Mouse (Mus musculus) hindbrain, postnatal 0 days (tissue): Measurements from ENCODE around the gene Mif4gd. TPM values are rescaled to one million over a fixed set of nuclear protein-coding genes. Genes with fewer than 3 reads are reported as not detected.

ENCODE experiments used
- ATAC-seq: fragments of 200-750 bp; cut with Nextera tagmentation; 2 replicates; pipeline ENCODE4 v1.8.0; 2017; ENCODE audit warnings: mild to moderate bottlenecking, moderate TSS enrichment, moderate library complexity
- DNase-seq: peaks from one replicate; pipeline ENCODE4 v3.0.0-alpha.2; 2015; ENCODE audit warnings: low spot score
- H3K27ac ChIP-seq: fragments of 300-500 bp; sonication (generic); 2 replicates; pipeline ENCODE4 v1.5.1; 2014; ENCODE audit warnings: mild to moderate bottlenecking
- H3K27me3 ChIP-seq: fragments of 300-500 bp; sonication (generic); 2 replicates; pipeline ENCODE4 v1.6.1; 2014; ENCODE audit warnings: low read length, mixed read lengths; ENCODE audit not compliant: insufficient read depth
- H3K36me3 ChIP-seq: fragments of 300-500 bp; sonication (generic); 2 replicates; pipeline ENCODE4 v1.6.1; 2014; ENCODE audit warnings: low read length, mixed read lengths; ENCODE audit not compliant: insufficient read depth
- H3K4me1 ChIP-seq: fragments of 300-500 bp; sonication (generic); 2 replicates; pipeline ENCODE4 v1.6.1; 2014; ENCODE audit warnings: antibody characterized with exemption, low read length, mixed read lengths; ENCODE audit not compliant: insufficient read depth
- H3K4me2 ChIP-seq: fragments of 300-500 bp; sonication (generic); 2 replicates; pipeline ENCODE4 v1.6.1; 2014; ENCODE audit warnings: low read depth, mild to moderate bottlenecking, low read length, moderate library complexity, mixed read lengths
- H3K4me3 ChIP-seq: fragments of 300-500 bp; sonication (generic); 2 replicates; pipeline ENCODE4 v1.5.1; 2014; ENCODE audit warnings: low read length
- H3K9ac ChIP-seq: fragments of 300-500 bp; sonication (generic); replicated peaks from 2 replicates; pipeline ENCODE4 v1.6.1; 2014; ENCODE audit warnings: mild to moderate bottlenecking, low read length, moderate library complexity, mixed read lengths
- H3K9me3 ChIP-seq: fragments of 300-500 bp; sonication (generic); 2 replicates; pipeline ENCODE4 v1.6.1; 2016; ENCODE audit warnings: low read length, mixed read lengths
- CTCF ChIP-seq: IDR thresholded peaks from 2 replicates; pipeline ENCODE4 v1.5.1; 2016; ENCODE audit warnings: antibody characterized with exemption, control low read depth, low read depth
- WGBS: fragments of 180-500 bp; shearing (Covaris S2); extraction: QIAGEN DNeasy Blood & Tissue Kit; methylation state at CpG from one replicate; pipeline ENCODE4 v1.1.7; 2014; 5-methylcytosine and 5-hydroxymethylcytosine counted together
- polyA plus RNA-seq: library from polyadenylated mRNA; unstranded; fragments of >200 nt; fragmentation: Nextera tagmentation; extraction: Ambion mirVana; gene quantifications from 2 replicates; pipeline ENCODE4 v1.2.1, GENCODE M21; 2015
- total RNA-seq: library from RNA; depleted of rRNA; stranded (reverse); fragments of >200 nt; gene quantifications from 2 replicates; pipeline ENCODE4 v1.2.3, GENCODE M21; 2014

The Mif4gd gene
- total and polyA plus RNA-seq, 2 experiments from 2014 or later = 16.7 to 19.2 TPM

DNA sequence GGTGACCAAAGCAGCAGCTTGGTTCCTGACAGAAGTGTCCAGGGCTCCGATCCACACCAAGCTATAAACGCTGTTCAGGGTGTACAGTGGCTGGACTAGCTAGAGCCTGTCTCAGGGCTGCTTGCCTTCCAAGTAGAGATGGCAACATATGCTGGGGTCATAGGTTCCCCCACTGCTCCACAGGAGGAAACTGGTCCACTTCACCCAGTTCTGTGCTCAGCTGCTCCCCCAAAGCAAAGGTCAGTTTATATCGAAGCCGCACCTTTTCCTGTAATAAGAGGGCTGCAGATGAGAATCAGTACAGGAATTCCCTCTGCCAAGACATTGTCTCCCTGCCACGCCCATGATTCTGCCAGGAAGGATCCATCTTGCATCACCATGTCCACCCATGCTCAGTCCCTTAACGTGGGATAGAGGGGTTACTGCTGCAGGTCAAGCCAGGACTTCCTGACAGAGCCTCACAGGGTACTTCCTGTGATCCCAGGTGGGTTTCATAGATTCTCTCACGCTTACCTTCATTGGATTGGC lies 27.1 kb downstream of the Mif4gd start:
- Histone ChIP-seq H3K27me3 (no peaks in the 10 kb centered on the region), H3K9ac (no peak overlapping the region), H3K36me3 (peaks cover 86% of the 10 kb centered on the region), H3K4me1 (no peaks in the 10 kb centered on the region), H3K4me3 (no peak overlapping the region), H3K27ac (no peak overlapping the region), H3K9me3 (no peaks in the 10 kb centered on the region), H3K4me2 (no peak overlapping the region)
- no peak for TF ChIP-seq CTCF
- WGBS = 87% methylated on average over 7 of the region's 7 CpGs
- no peak for ATAC-seq
- no peak for DNase-seq

DNA sequence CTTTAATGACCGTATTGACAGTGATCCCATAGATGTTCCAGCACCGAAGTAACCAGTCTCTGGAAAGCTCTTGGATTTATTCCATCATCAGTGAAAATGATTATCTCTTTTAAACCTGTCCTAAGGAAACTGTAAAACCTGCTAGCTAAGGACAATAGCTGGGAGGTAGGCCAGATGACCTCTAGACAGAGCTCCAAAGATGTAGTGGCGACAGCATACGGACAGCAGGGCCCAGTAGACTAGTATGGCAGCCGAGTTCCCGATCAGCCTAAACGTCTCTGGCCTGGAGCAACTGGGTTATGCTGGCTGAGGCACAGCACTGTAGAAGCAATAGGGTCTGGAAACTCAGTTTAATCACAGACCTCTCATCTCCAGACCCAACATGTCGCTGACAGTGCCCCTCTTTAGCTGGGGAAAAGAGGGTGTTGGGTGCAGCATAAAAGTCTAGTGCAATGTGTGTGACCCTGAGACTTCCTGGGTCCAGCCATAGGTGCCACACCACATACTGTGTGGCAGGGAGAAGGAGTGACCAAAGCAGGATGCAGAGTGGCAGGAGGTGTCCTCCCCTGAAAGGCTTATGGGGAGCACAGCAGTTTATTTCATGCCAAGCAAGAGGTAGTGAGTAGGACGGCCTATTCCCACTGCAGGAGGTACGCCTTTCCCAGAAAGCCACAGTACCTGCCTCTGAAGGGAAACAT lies 28.2 kb downstream of the Mif4gd start:
- no peak overlapping the region for H3K9ac ChIP-seq
- no peak overlapping the region for H3K4me2 ChIP-seq
- no peak overlapping the region for H3K4me3 ChIP-seq
- no peak for TF ChIP-seq CTCF
- H3K27me3 ChIP-seq = no peaks in the 10 kb centered on the region
- H3K36me3 ChIP-seq = peaks cover 84% of the 10 kb centered on the region
- ATAC-seq = no peak
- no peaks in the 10 kb centered on the region for H3K9me3 ChIP-seq
- 0 out of 2 replicates have a peak overlapping the region, but pooled peaks have one; percentile 7 for H3K27ac ChIP-seq
- no peaks in the 10 kb centered on the region for H3K4me1 ChIP-seq
- 84% methylated on average over 10 of the region's 10 CpGs for WGBS
- DNase-seq = no peak

DNA sequence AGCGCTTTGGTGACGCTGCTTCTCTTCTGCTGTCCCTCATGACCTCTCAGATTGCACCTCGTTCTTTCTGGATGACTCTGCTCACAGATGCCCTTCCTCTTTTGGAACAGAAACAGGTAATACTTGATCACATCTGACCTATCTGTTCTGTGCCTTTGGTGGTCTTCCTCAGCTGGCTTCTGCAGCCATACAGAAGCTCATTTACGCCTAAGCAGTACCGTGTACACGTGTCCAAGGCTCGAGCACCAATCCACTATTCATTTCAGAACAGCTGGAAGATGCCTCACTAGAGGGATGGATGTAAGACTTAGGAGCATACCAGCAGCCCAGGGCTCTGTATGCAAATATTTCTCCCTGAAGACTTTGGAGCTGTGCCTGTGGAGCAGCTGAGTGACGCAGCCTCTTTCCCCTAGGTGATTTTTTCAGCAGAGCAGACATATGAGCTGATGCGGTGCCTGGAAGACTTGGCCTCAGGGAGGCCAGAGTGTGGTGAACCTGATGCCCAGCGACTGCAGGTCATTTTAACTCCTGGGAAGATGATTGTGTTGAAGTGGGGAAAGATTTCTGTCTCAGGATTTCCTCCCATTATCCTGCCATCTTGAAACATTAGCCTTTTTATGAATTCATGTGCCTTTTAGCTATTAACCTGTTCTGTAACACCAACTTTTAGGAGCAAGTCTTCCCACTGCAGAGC lies 29.7 kb downstream of the Mif4gd start:
- no peaks in the 10 kb centered on the region for H3K27me3 ChIP-seq
- H3K36me3 ChIP-seq = peaks cover 84% of the 10 kb centered on the region
- peak overlapping the region; percentile 13; the same call in 1 of the 2 replicates for H3K27ac ChIP-seq
- no peak overlapping the region for H3K4me3 ChIP-seq
- no peaks in the 10 kb centered on the region for H3K9me3 ChIP-seq
- ATAC-seq (no peak), DNase-seq (no peak)
- 74% methylated on average over 10 of the region's 10 CpGs for WGBS
- no peaks in the 10 kb centered on the region for H3K4me1 ChIP-seq
- H3K9ac ChIP-seq = no peak overlapping the region
- no peak for TF ChIP-seq CTCF
- H3K4me2 ChIP-seq = no peak overlapping the region

DNA sequence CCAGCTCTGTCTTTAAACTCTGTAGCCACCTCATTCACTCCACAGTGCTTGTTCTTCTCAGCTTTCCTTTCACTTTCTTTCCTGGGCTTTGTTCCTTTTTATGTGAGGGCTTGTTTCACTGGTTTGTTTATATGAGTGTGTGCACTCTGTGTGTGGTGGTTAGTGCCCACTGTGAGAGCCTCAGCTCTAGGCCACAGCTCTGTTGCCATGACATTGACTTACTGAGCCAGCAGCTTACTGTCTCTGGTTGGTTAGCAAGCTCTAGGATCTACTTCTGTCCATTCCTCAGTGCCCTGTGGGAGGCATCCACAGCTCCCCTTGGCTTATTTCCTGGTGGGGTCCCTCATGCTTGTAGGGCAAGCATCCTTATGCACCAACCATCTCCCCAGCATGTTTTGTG lies 33.7 kb downstream of the Mif4gd start:
- no peak for TF ChIP-seq CTCF
- no peak overlapping the region for H3K4me3 ChIP-seq
- DNase-seq (no peak), ATAC-seq (no peak)
- H3K27ac ChIP-seq = no peak overlapping the region
- peaks cover 46% of the 10 kb centered on the region for H3K36me3 ChIP-seq
- H3K9ac ChIP-seq = no peak overlapping the region
- no peaks in the 10 kb centered on the region for H3K4me1 ChIP-seq
- H3K9me3 ChIP-seq = no peaks in the 10 kb centered on the region
- H3K27me3 ChIP-seq = no peaks in the 10 kb centered on the region
- no peak overlapping the region for H3K4me2 ChIP-seq

DNA sequence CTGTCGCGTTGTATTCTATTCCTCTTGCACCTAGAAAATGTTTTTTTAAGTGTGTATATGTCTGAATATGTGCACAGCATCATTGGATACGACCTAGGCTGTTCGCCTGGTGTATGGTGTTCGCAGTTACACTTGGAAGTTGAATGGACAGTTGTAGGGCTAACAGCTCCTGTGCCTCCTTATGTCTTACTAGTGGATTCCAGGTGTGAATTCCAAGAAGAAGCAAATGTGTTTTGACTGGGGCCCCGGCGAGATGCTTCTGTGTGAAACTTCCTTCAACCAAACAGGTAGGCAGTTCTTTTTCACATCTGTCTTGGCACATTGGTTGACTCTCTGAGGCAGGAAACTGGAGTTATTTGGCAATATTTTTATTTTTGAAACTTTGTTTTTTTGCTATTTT lies 47.8 kb downstream of the Mif4gd start:
- 25% methylated on average over 7 of the region's 7 CpGs for WGBS
- ATAC-seq = no peak
- no peaks in the 10 kb centered on the region for H3K9me3 ChIP-seq
- H3K27ac ChIP-seq = no peak overlapping the region
- no peak for DNase-seq
- H3K9ac ChIP-seq = peak overlapping the region; percentile 72
- H3K4me1 ChIP-seq = no peaks in the 10 kb centered on the region
- H3K4me3 ChIP-seq = peak overlapping the region; percentile 70
- peak overlapping the region; percentile 62 for H3K4me2 ChIP-seq
- H3K36me3 ChIP-seq = peaks cover 29% of the 10 kb centered on the region
- TF ChIP-seq CTCF = no peak
- H3K27me3 ChIP-seq = no peaks in the 10 kb centered on the region

DNA sequence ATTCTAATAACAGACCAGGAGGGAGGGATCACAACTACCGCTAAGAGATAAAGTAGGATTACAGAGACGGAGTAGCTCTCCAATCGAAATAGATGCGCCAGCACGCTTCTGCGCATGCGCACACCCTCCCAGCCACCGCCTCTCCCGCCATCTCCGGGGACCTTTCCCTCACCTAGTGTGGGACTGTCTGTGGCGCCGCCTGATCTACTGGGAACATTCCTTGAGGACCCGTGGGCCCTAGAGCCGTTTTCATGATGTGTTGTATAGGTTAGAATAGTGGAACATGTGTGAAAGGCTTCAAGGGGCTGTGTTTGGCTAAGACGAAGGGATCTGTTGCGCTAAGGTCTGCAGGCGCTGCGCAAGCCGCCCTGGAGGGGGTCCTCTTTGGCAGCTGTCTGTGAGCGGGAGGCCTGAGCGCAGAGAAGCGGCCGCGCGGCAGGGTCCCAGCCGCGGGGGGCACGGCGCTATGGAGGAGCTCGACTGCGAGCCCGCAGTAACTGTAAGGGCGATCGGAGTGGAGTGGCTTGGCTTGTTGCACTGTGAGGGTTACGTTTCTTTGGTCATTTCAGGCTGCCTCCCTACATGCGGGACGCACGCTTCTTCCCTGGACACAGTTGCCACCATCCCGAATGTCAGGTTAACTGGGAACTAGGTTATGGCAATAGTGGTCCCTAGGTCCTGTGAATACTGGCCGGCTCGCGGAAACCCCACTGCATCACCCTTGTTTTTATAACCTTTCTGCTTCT lies 48.5 kb downstream of the Mif4gd start, which contains the start of gene Nup85:
TSS of gene Nup85 (plus strand) at position 371 of the 746 bp plus-strand sequence.
- peak within 1 kb of the TSS; percentile 62 for H3K4me2 ChIP-seq
- peak; percentile 95 for ATAC-seq
- WGBS = 2% methylated on average over 42 of the region's 42 CpGs
- peaks cover 21% of the 10 kb centered on the region for H3K36me3 ChIP-seq
- no peaks in the 10 kb centered on the region for H3K27me3 ChIP-seq
- H3K4me3 ChIP-seq = peak within 1 kb of the TSS; percentile 70
- TF ChIP-seq CTCF = no peak
- no peaks in the 10 kb centered on the region for H3K4me1 ChIP-seq
- H3K9ac ChIP-seq = peak within 1 kb of the TSS; percentile 72
- peak; percentile 98 for DNase-seq
- no peaks in the 10 kb centered on the region for H3K9me3 ChIP-seq
- peak within 1 kb of the TSS; percentile 80 for H3K27ac ChIP-seq
